Mouse (Mus musculus): Measurements from ENCODE around the gene Ell3. TPM values are rescaled to one million over a fixed set of nuclear protein-coding genes. Genes with fewer than 3 reads are reported as not detected.
"Not testable (repeated sequence)": the region's sequence is repeated elsewhere in the genome, so short reads cannot be mapped to it uniquely, and the experiment has no call there.

Ell3 gene
- total and polyA plus RNA-seq, 3 experiments = not detected

DNA sequence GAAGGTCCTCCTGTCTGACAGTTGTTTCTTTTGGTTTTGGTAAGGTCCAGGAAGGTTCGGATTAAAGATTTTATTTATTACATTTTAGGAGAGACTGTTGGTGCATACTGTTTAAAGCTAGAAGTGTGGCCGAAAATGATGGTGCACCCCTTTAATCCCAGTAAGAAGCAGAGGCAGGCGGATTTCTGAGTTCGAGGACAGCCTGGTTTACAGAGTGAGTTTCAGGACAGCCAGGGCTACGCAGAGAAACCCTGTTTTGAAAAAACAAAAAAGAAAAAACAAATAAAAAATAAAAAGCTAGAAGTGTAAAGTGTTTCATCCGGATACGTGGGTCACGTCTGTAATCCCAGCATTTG lies 30.1 kb upstream of the Ell3 start:
- Histone ChIP-seq H3K36me3 (ENCODE audit: control insufficient read depth in 1 of 2, insufficient read depth in 2 of 2, low read length in 2 of 2) (peaks cover 0 to 2% of the 10 kb centered on the region in 2 experiments; a peak in 2 of 4 replicates), H3K27ac (ENCODE audit: control insufficient read depth, low read depth, low read length) (peak overlapping the region; percentile 95), H3K9me3 (replicated peaks; ENCODE audit: insufficient read depth, low read length) (no peaks in the 10 kb centered on the region), H3K4me1 (ENCODE audit: control insufficient read depth in 1 of 2, insufficient read depth in 2 of 2, low read length in 2 of 2) (peaks cover 0 to 2% of the 10 kb centered on the region in 2 experiments; a peak in 3 of 4 replicates), H3K79me2 (ENCODE audit: control insufficient read depth, insufficient read depth, low read length, poor library complexity) (peaks cover 6% of the 10 kb centered on the region), H3K27me3 (ENCODE audit: control insufficient read depth in 1 of 2, insufficient read depth in 2 of 2, low read length in 2 of 2) (no peaks in the 10 kb centered on the region), H3K4me3 (ENCODE audit: control insufficient read depth in 1 of 2, insufficient read depth in 1 of 2, low read depth in 2 of 2, low read length in 2 of 2) (peak overlapping the region; percentile 72 to 90), H3K9ac (ENCODE audit: control insufficient read depth, low read depth, low read length, poor library complexity, severe bottlenecking) (peak overlapping the region; percentile 91)
- peak; percentile 50 for DNase-seq (ENCODE audit: low read depth, low spot score)
- TF ChIP-seq MXI1 (IDR thresholded peaks at IDR 0.05; ENCODE audit: low read depth, low read length) = 0 out of 2 replicates have a peak, but pooled peaks have one; percentile 7
- 0 out of 4 replicates have a peak, but pooled peaks of 1 of the 2 experiments have one; percentile 30 for TF ChIP-seq POLR2A (IDR thresholded peaks at IDR 0.05; ENCODE audit: control insufficient read depth in 1 of 2, insufficient read depth in 1 of 2, low read depth in 1 of 2, low read length in 2 of 2, poor library complexity in 1 of 2)
- TF ChIP-seq MYB (IDR thresholded peaks at IDR 0.05; ENCODE audit: low read depth, low read length) = no peak

DNA sequence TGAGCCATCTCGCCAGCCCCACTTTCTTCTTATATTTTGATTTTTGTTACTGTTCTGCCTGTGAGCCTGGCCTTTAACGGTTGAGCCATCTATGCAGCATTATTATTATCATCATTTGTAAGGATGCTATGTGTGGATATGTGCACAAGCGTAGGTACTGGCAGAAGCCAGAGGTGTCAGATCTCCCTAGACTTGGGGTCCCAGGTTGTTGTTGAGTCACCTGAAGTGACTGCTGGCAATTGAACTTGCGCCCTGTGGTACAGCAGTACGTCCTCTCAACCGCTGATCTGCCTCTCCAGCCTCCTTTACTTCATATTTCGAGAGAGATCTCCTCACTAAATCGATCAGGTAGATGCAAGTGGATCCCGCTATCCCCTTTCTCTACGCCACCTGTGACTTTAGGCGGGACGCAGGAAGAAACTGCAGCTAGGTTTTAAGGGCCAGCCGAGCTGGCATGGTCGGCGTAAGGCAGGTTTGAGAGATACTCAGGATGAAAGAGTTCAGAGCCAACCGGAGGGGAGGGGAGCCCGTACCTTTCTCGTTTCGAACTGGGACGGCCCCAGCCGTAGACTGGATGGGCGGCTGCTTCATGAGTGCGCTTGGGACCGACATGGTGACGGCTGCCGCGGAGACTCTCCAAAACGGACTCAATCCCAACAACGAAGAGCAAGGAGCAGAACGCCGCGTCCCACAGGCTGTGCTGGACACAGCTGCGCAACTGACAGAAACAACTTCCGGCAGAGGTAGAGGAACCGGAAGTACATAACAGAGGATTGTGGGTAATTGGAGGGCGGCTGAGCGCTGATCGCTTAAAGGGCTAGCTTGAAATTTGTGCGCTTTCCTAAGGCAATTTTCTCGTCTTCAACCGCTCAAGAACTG lies 29.5 kb upstream of the Ell3 start, which contains the start of gene Mfap1b:
TSS of gene Mfap1b (minus strand) at position 767 of the 879 bp plus-strand sequence.
- not testable (repeated sequence) for H3K27me3 ChIP-seq (ENCODE audit: control insufficient read depth in 1 of 2, insufficient read depth in 2 of 2, low read length in 2 of 2); H3K4me1 ChIP-seq (ENCODE audit: control insufficient read depth in 1 of 2, insufficient read depth in 2 of 2, low read length in 2 of 2); H3K79me2 ChIP-seq (ENCODE audit: control insufficient read depth, insufficient read depth, low read length, poor library complexity); H3K9me3 ChIP-seq (replicated peaks; ENCODE audit: insufficient read depth, low read length); H3K36me3 ChIP-seq (ENCODE audit: control insufficient read depth in 1 of 2, insufficient read depth in 2 of 2, low read length in 2 of 2)
- Histone ChIP-seq H3K27ac (ENCODE audit: control insufficient read depth, low read depth, low read length) (peak within 1 kb of the TSS; percentile 95), H3K4me3 (ENCODE audit: control insufficient read depth in 1 of 2, insufficient read depth in 1 of 2, low read depth in 2 of 2, low read length in 2 of 2) (peak within 1 kb of the TSS; percentile 72 to 90), H3K9ac (ENCODE audit: control insufficient read depth, low read depth, low read length, poor library complexity, severe bottlenecking) (peak within 1 kb of the TSS; percentile 91)
- TF ChIP-seq ZMIZ1 (IDR thresholded peaks at IDR 0.05; ENCODE audit: low read depth, low read length) (peak; percentile 81), NELFE (IDR thresholded peaks at IDR 0.05; ENCODE audit: low read depth, low read length) (peak; percentile 72), HCFC1 (IDR thresholded peaks at IDR 0.05; ENCODE audit: low read depth, low read length) (peak; percentile 87), MAZ (IDR thresholded peaks at IDR 0.05; ENCODE audit: low read depth, low read length) (0 out of 2 replicates have a peak, but pooled peaks have one; percentile 45), NRF1 (IDR thresholded peaks at IDR 0.05; ENCODE audit: insufficient read depth, low read depth, low read length, poor library complexity, severe bottlenecking) (peak; percentile 63), POLR2A (IDR thresholded peaks at IDR 0.05; ENCODE audit: control insufficient read depth in 1 of 2, insufficient read depth in 1 of 2, low read depth in 1 of 2, low read length in 2 of 2, poor library complexity in 1 of 2) (peak; percentile 49 to 68; a peak in 3 of 4 replicates), KAT2A (conservative IDR thresholded peaks at IDR 0.05; ENCODE audit: low read depth, low read length) (peak; percentile 71), MAX (IDR thresholded peaks at IDR 0.05; ENCODE audit: low read length) (peak; percentile 29; the same call in 1 of the 2 replicates), MXI1 (IDR thresholded peaks at IDR 0.05; ENCODE audit: low read depth, low read length) (peak; percentile 74), ETS1 (IDR thresholded peaks at IDR 0.05; ENCODE audit: low read depth, low read length) (peak; percentile 49; the same call in 1 of the 2 replicates), POLR2AphosphoS2 (IDR thresholded peaks at IDR 0.05; ENCODE audit: low read length) (peak; percentile 61; the same call in 1 of the 2 replicates), SIN3A (IDR thresholded peaks at IDR 0.05; ENCODE audit: low read length) (peak; percentile 97), ELF1 (IDR thresholded peaks at IDR 0.05; ENCODE audit: low read depth, low read length) (peak; percentile 83), TCF12 (IDR thresholded peaks at IDR 0.05; ENCODE audit: low read depth, low read length) (peak; percentile 55), TBP (IDR thresholded peaks at IDR 0.05; ENCODE audit: low read depth, low read length) (peak; percentile 70; the same call in 1 of the 2 replicates)
- peak; percentile 96 for DNase-seq (ENCODE audit: low read depth, low spot score)

Data from MEL (cell line).